Mouse (Mus musculus) bone marrow macrophage, adult 2 months (primary cell): ENCODE measurements at regions not wholly inside any gene's neighbourhood (a gene's known extent, or its start where the extent isn't known, plus 50 kb on each side); places are given as distances from the start of the nearest gene placed in this dataset.

Experiments used
- CTCF ChIP-seq: IDR thresholded peaks from 2 replicates; pipeline ENCODE4 v1.5.1; 2012; ENCODE audit warnings: low read depth, mild to moderate bottlenecking, low read length, moderate library complexity
- POLR2A ChIP-seq: IDR thresholded peaks from 2 replicates; pipeline ENCODE4 v1.6.1; 2012; ENCODE audit warnings: mild to moderate bottlenecking, low read depth, low read length, borderline replicate concordance

DNA sequence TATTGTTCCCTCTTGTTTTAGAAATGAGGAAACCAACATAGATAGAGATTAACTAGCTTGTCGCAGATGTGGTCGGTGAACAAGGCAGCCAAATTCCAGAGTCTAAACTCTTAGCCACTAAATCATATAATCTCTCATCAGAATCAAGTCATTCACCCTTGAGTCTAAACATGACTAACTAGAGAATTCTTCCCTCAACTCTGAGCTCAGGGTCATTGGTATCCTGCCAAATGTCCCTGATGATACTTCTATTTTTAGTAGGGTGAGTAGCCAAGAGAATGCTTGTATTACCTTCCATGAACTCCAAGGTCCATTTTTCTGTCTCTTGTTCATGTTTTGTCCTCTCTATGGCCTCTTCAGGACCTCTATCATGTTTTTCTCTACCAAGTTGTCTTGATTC, 174.9 kb upstream of the Tars start:
- TF ChIP-seq POLR2A (no peak), CTCF (no peak)
